Mouse (Mus musculus): ENCODE results near the gene Macf1. TPM values are rescaled to one million over a fixed set of nuclear protein-coding genes. Genes with fewer than 3 reads are reported as not detected.
A peak's percentile ranks its signal among the peaks of the same experiment; 100 is the strongest.
"Not testable (repeated sequence)": the region's sequence is repeated elsewhere in the genome, so short reads cannot be mapped to it uniquely, and the experiment has no call there.

Macf1 gene
- polyA plus RNA-seq, 1 experiment from 2014 or later, result 69.9 TPM

DNA sequence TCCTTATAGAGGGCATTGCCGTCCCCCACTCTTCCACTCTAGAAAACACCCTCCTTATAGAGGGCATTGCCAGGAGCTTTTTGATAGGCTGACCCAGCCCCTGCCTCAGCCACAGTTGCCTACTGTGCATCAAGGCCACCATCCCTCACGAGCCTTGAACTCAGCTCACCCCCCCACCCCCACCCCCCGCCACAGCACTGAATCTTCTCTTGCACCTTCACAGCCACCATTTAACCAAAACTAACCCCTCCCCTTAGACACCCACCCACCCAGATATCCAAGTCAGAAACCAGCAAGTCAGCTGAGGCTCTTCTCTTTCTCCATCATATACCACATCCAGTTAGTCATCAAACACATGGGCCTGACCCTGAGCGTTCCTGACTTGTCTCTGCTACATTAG is 29.6 kb downstream of the Macf1 start:
- Histone ChIP-seq H3K9me3 (replicated peaks) (no peaks in the 10 kb centered on the region), H3K27me3 (replicated peaks) (no peaks in the 10 kb centered on the region), H3K27ac (ENCODE audit: poor library complexity, severe bottlenecking) (no peak overlapping the region), H3K9ac (no peak overlapping the region), H3K4me2 (no peak overlapping the region), H3K36me3 (no peaks in the 10 kb centered on the region), H3K4me1 (replicated peaks) (peaks cover 19% of the 10 kb centered on the region), H3K4me3 (no peak overlapping the region)
- no peak for ATAC-seq (ENCODE audit: insufficient number of reproducible peaks, low FRiP score)
- WGBS, result 91% methylated on average over 3 of the region's 4 CpGs

DNA sequence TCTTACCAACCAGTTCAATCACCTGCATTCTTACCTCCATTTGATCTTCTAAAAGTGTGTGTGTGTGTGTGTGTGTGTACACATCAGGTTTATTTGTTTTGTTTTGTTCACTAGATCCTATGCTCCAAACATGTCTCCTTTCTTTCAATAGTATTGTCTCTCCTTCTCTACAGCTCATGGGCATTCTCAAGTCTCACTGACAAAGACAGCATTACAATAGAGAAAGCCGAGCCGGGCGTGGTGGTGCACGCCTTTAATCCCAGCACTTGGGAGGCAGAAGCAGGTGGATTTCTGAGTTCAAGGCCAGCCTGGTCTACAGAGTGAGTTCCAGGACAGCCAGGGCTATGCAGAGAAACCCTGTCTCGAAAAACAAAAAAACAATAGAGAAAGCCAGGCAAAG is 30.7 kb downstream of the Macf1 start:
- H3K27me3 ChIP-seq (replicated peaks); H3K36me3 ChIP-seq; H3K4me2 ChIP-seq; ATAC-seq (ENCODE audit: insufficient number of reproducible peaks, low FRiP score); H3K9ac ChIP-seq; H3K27ac ChIP-seq (ENCODE audit: poor library complexity, severe bottlenecking); H3K4me3 ChIP-seq; H3K9me3 ChIP-seq (replicated peaks): not testable (repeated sequence)
- peaks cover 19% of the 10 kb centered on the region for H3K4me1 ChIP-seq (replicated peaks)
- 88% methylated on average over 5 of the region's 5 CpGs for WGBS

DNA sequence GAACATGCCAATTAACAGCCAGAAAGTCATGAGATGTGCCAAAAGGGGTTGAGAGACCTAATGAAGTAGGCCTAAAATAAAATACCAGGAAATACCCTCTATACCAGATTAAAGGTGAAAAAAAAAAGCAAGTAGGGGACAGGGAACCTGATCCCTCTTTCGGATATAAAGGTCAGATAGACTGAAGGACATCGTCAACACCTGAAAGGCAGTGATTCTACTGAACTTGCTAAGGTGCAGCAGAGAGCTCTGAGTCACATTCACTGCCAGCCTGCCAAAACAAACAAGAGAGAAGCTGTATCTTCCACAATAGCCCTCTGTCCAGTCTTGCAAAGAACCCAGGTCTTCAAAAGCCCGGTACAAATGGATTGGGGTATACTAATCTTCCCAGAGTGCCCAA is 32.0 kb downstream of the Macf1 start:
- no peak for ATAC-seq (ENCODE audit: insufficient number of reproducible peaks, low FRiP score)

DNA sequence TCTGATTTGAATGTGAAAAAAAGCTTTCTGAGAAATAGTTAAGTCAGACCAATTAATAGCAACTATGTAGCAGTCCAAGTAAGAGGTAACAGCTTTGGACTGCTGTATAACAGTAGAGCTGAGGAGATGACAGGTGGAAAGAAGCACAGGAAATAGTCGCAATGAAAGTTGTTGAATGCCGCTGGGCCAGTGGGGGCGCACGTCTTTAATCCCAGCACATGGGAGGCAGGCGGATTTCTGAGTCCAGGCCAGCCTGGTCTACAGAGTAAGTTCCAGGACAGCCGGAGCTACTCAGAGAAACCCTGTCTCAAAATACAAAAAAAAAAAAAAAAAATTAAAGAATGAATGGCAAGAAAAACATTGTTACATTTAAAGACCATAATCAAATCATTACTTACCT is 35.0 kb downstream of the Macf1 start:
- Histone ChIP-seq H3K9me3 (replicated peaks) (no peaks in the 10 kb centered on the region), H3K4me3 (no peak overlapping the region), H3K4me2 (no peak overlapping the region), H3K36me3 (peaks cover 7% of the 10 kb centered on the region; the same call in 1 of the 2 replicates), H3K27ac (ENCODE audit: poor library complexity, severe bottlenecking) (no peak overlapping the region), H3K4me1 (replicated peaks) (peaks cover 10% of the 10 kb centered on the region), H3K9ac (no peak overlapping the region), H3K27me3 (replicated peaks) (no peaks in the 10 kb centered on the region)
- 80% methylated on average over 6 of the region's 6 CpGs for WGBS
- ATAC-seq (ENCODE audit: insufficient number of reproducible peaks, low FRiP score), result no peak

More for the DNA sequence above, 32.0 kb downstream of the Macf1 start:
- H3K9ac ChIP-seq, result no peak overlapping the region
- H3K9me3 ChIP-seq (replicated peaks), result no peaks in the 10 kb centered on the region
- H3K4me3 ChIP-seq, result no peak overlapping the region
- WGBS, result 38% methylated on average over 3 of the region's 3 CpGs
- H3K27me3 ChIP-seq (replicated peaks), result no peaks in the 10 kb centered on the region
- H3K27ac ChIP-seq (ENCODE audit: poor library complexity, severe bottlenecking), result 0 out of 2 replicates have a peak overlapping the region, but pooled peaks have one; percentile 5
- H3K4me2 ChIP-seq, result no peak overlapping the region
- H3K36me3 ChIP-seq, result peaks cover 3% of the 10 kb centered on the region; the same call in 1 of the 2 replicates
- peaks cover 19% of the 10 kb centered on the region for H3K4me1 ChIP-seq (replicated peaks)

DNA sequence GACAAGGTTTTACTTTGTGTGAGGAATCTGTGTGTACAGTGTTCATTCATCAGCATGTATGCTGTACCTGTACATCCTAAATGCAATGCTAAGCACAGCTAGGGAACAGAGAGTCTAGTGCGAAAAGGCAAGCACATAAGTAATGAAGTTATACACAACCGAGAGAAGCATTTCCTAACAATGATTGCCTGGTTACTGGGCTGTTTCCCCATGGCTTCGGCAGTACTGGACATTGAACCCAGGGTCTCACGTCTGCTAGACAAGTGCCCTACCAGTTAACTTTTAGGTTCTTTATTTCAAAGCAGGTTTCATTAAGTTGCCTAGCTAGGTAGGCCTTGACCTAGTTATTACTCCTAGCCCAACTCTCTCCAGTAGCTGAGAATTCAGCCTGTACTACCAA is 36.5 kb downstream of the Macf1 start:
- peaks cover 7% of the 10 kb centered on the region; the same call in 1 of the 2 replicates for H3K36me3 ChIP-seq
- H3K9me3 ChIP-seq (replicated peaks), result no peaks in the 10 kb centered on the region
- H3K27me3 ChIP-seq (replicated peaks), result no peaks in the 10 kb centered on the region
- H3K4me2 ChIP-seq, result no peak overlapping the region
- no peak for ATAC-seq (ENCODE audit: insufficient number of reproducible peaks, low FRiP score)
- no peak overlapping the region for H3K27ac ChIP-seq (ENCODE audit: poor library complexity, severe bottlenecking)
- 92% methylated on average over 4 of the region's 4 CpGs for WGBS
- no peak overlapping the region for H3K9ac ChIP-seq
- H3K4me1 ChIP-seq (replicated peaks), result peaks cover 16% of the 10 kb centered on the region
- H3K4me3 ChIP-seq, result no peak overlapping the region

DNA sequence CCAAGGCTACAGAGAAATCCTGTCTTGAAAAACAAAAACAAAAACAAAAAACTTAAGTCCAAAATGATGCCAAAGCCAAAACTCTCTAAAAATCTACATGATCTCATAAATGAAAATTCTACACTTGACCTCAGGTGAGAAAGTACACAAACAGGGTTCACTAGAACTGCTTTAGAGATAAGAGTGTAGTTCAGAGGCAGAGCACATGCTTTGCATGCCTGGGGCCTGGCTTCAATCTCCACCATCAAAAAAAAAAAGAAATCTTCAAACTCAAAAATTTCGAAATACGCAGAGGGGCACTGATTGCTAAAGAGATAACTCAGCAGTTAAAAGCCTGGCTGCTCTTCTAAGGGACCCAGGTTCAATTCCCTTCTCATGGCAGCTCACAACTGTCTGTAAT is 37.1 kb downstream of the Macf1 start:
- Histone ChIP-seq H3K4me2 (no peak overlapping the region), H3K27me3 (replicated peaks) (no peaks in the 10 kb centered on the region), H3K36me3 (peaks cover 7% of the 10 kb centered on the region; the same call in 1 of the 2 replicates), H3K9ac (no peak overlapping the region), H3K4me3 (no peak overlapping the region), H3K27ac (ENCODE audit: poor library complexity, severe bottlenecking) (no peak overlapping the region), H3K9me3 (replicated peaks) (no peaks in the 10 kb centered on the region), H3K4me1 (replicated peaks) (peaks cover 11% of the 10 kb centered on the region)
- ATAC-seq (ENCODE audit: insufficient number of reproducible peaks, low FRiP score), result no peak
- 40% methylated on average over 2 of the region's 2 CpGs for WGBS

DNA sequence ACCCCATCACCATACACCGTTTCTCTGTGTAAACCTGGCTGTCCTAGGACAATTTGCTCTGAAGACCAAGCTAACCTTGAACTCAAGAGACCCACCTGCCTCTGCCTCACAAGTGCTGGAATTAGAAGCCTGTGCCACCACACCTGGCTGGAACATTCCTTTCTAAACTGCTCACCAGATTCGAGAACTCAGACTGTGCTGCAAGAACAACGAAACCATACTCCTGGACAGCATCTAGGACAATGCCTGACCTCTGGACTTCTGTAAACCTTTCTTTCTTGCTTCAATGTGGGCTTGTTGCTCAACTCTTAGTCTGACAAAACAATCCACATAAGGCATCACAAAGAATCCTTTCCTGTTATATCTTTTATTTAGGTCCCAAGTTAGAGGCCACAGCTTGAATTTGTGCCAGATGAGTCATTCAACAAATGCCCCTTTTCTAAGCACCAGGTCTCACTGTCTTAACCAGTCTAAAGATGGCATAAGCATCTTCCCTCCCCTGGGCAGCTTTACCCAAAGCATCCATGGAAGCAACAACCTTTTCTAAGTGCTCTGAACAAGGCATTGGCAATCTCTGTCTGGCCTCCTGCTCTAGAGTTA is 38.8 kb downstream of the Macf1 start:
- WGBS, result 89% methylated on average over 3 of the region's 3 CpGs
- Histone ChIP-seq H3K27me3 (replicated peaks) (no peaks in the 10 kb centered on the region), H3K27ac (ENCODE audit: poor library complexity, severe bottlenecking) (no peak overlapping the region), H3K9me3 (replicated peaks) (no peaks in the 10 kb centered on the region), H3K9ac (no peak overlapping the region), H3K36me3 (peaks cover 7% of the 10 kb centered on the region; the same call in 1 of the 2 replicates), H3K4me3 (no peak overlapping the region), H3K4me1 (replicated peaks) (peaks cover 7% of the 10 kb centered on the region), H3K4me2 (no peak overlapping the region)
- ATAC-seq (ENCODE audit: insufficient number of reproducible peaks, low FRiP score), result no peak

DNA sequence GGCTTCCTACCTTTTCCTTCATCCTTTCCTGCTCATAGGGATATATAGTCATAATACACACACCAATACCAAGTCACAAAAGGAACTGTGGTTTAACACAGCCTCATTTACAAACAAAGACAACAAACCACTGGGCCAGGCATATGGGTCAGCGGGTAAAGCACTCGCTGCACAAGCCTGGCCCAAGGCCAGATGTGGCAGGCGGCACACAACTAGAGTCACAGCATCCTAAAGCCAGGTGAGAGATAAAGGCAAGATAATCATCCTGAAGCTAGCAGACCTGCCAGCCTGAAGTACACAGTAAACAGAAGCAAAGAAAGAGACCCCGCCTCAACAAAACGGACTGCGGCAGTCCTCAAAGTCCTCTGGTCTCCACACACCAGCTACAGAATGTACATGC is 40.6 kb downstream of the Macf1 start:
- Histone ChIP-seq H3K4me3 (no peak overlapping the region), H3K9me3 (replicated peaks) (no peaks in the 10 kb centered on the region), H3K4me2 (no peak overlapping the region), H3K27ac (ENCODE audit: poor library complexity, severe bottlenecking) (no peak overlapping the region), H3K4me1 (replicated peaks) (peaks cover 7% of the 10 kb centered on the region), H3K27me3 (replicated peaks) (no peaks in the 10 kb centered on the region), H3K36me3 (peaks cover 4% of the 10 kb centered on the region; the same call in 1 of the 2 replicates), H3K9ac (no peak overlapping the region)
- no peak for ATAC-seq (ENCODE audit: insufficient number of reproducible peaks, low FRiP score)
- WGBS, result 89% methylated on average over 6 of the region's 6 CpGs

DNA sequence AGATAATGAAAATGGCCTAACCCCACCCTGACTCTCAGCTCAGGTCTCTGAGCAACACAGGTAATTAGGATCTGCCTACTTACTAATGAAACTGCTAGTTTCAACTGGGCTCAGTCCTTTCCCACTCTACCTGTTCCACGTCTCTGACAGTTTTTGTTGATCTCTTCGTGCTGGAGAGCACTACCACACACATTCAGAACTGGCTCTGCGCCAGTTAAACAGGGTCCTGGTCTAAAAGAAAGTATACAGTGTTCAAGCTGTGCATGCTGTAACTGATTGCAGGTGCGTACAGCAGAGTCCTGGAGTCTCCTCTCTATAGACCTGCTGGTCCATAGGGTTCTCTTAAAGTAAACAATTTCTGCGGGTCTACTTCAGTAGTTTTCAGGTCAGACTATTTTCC is 41.3 kb downstream of the Macf1 start:
- no peak overlapping the region for H3K4me3 ChIP-seq
- H3K27me3 ChIP-seq (replicated peaks), result no peaks in the 10 kb centered on the region
- no peak for ATAC-seq (ENCODE audit: insufficient number of reproducible peaks, low FRiP score)
- no peak overlapping the region for H3K27ac ChIP-seq (ENCODE audit: poor library complexity, severe bottlenecking)
- H3K9me3 ChIP-seq (replicated peaks), result no peaks in the 10 kb centered on the region
- no peak overlapping the region for H3K4me2 ChIP-seq
- WGBS, result 63% methylated on average over 5 of the region's 5 CpGs
- no peak overlapping the region for H3K9ac ChIP-seq
- H3K4me1 ChIP-seq (replicated peaks), result peaks cover 7% of the 10 kb centered on the region
- H3K36me3 ChIP-seq, result peaks cover 7% of the 10 kb centered on the region

DNA sequence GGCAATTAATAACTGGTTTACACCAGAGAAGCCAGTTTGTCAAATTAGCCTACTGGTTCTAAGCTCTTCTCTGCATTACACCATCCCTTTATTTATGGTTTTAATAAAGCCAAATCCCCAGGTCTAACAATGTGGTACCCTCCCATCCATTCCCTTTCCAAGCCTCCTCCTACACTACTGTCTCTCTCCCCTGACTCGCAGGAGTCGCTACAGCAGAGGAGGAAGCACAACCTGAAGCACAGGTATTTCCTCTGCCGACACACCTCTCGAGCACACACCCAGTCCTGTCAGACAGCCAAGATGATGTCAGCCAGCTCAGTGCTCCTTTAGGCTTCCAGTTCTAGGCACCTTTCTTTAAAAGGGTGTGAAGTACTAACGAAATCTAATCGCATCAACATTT is 47.0 kb downstream of the Macf1 start:
- Histone ChIP-seq H3K4me2 (no peak overlapping the region), H3K4me3 (no peak overlapping the region), H3K27ac (ENCODE audit: poor library complexity, severe bottlenecking) (no peak overlapping the region), H3K27me3 (replicated peaks) (no peaks in the 10 kb centered on the region), H3K9ac (no peak overlapping the region), H3K9me3 (replicated peaks) (no peaks in the 10 kb centered on the region), H3K36me3 (peaks cover 4% of the 10 kb centered on the region), H3K4me1 (replicated peaks) (peaks cover 16% of the 10 kb centered on the region)
- WGBS, result 87% methylated on average over 6 of the region's 6 CpGs
- no peak for ATAC-seq (ENCODE audit: insufficient number of reproducible peaks, low FRiP score)

DNA sequence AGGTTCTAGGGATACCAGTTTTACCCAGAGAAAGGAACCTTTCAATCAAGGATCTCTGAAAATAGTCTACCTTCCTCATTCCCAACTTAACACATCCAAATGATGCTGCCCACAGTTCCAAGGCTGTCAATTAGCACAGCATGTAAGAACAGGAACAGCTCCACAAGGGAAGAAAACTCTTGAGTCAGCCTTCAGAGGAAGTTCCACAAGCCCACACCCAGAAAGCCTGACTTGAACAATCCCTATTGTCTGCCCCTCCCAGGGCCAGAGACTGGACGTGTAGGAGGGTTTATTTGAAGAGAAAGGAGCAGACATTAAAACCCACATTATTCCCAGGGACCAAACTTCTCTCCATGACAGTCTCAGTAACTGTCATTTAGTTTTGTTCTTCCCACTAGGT is 48.7 kb downstream of the Macf1 start:
- Histone ChIP-seq H3K27me3 (replicated peaks) (no peaks in the 10 kb centered on the region), H3K4me1 (replicated peaks) (peaks cover 16% of the 10 kb centered on the region), H3K4me3 (no peak overlapping the region), H3K36me3 (peaks cover 4% of the 10 kb centered on the region), H3K4me2 (no peak overlapping the region), H3K27ac (ENCODE audit: poor library complexity, severe bottlenecking) (0 out of 2 replicates have a peak overlapping the region, but pooled peaks have one; percentile 27), H3K9me3 (replicated peaks) (no peaks in the 10 kb centered on the region), H3K9ac (no peak overlapping the region)
- no peak for ATAC-seq (ENCODE audit: insufficient number of reproducible peaks, low FRiP score)
- 38% methylated on average over 1 of the region's 1 CpGs for WGBS

DNA sequence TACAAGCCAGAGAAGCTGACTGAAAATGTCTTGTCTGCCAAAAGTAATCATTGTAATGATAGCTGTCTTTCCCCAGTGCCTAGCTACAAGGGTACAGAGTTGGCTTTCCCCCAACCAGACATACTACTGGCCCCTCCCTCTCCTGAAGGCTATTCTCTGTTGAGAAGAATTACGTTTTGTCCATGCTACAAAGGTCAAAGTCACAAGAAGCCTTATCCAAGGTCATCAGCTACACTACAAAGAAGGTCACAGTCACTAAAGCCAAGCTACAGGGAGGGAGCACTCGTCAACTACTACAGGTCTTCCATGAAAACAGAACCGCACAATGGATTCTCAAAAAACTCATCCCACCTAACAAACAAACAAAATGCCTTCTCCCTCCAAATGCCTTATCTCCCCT is 49.7 kb downstream of the Macf1 start:
- peaks cover 16% of the 10 kb centered on the region for H3K4me1 ChIP-seq (replicated peaks)
- WGBS, result 59% methylated on average over 3 of the region's 3 CpGs
- no peaks in the 10 kb centered on the region for H3K27me3 ChIP-seq (replicated peaks)
- H3K4me2 ChIP-seq, result no peak overlapping the region
- H3K9ac ChIP-seq, result no peak overlapping the region
- H3K4me3 ChIP-seq, result no peak overlapping the region
- H3K36me3 ChIP-seq, result peaks cover 4% of the 10 kb centered on the region
- peak overlapping the region; percentile 77 for H3K27ac ChIP-seq (ENCODE audit: poor library complexity, severe bottlenecking)
- ATAC-seq (ENCODE audit: insufficient number of reproducible peaks, low FRiP score), result no peak
- no peaks in the 10 kb centered on the region for H3K9me3 ChIP-seq (replicated peaks)
